Mouse (Mus musculus): ENCODE results near the gene Inhbe. TPM values are rescaled to one million over a fixed set of nuclear protein-coding genes. Genes with fewer than 3 reads are reported as not detected.
"Not testable (repeated sequence)": the region's sequence is repeated elsewhere in the genome, so short reads cannot be mapped to it uniquely, and the experiment has no call there.

Inhbe gene
- total RNA-seq, 2 experiments from 2014 or later = not detected

DNA sequence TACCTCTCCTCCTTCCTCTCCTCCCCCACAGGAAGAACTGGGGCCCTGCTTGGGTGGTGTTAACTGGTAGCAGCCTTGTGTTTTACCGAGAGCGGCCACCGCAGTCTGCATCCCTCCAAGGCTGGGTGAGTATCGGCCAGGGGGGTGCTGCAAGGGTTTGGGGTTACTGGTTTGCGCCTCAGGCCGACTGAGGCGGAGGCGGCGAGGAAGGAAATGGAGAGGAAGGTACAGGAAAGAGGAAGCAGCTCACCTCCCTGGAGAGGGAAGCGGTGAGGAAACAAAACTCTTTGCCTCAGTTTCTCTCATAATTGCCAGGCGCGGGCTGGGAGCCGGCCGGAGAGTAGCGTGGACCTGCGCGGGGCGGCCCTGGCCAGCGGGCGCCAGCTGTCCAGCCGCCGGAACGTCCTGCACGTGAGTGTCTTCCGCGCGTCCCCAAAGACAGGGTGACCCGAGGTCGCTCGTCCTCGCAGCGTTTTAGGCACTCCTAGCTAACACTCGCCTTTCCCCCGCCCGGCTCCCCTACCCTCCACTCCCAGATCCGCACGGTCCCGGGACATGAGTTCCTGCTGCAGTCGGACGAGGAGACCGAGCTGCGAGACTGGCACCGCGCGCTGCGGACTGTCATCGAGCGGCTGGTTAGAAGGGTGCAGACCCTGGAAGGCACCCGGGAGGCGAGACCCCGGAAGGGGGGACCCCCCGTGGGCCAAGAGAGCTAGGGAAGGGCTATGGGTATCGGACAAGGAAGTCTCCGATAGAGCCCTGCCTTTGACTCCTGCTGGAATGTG is 28.0 kb downstream of the Inhbe start:
- intact Hi-C loops (cut with DNase I) = no loop called here
- no peak for DNase-seq

GRCm38 (mm10) chr10:127325454-127326016 is 28.7 kb downstream of the Inhbe start:
- no peak for DNase-seq
- intact Hi-C loops (cut with DNase I) = no loop called here

GRCm38 (mm10) chr10:127324495-127324894 is 29.7 kb downstream of the Inhbe start:
- intact Hi-C loops (cut with DNase I) = loop anchor here (5.0 kb wide), 1 partner anchor 67 kb away; no protein-coding TSS in a partner anchor
- DNase-seq = no peak

DNA sequence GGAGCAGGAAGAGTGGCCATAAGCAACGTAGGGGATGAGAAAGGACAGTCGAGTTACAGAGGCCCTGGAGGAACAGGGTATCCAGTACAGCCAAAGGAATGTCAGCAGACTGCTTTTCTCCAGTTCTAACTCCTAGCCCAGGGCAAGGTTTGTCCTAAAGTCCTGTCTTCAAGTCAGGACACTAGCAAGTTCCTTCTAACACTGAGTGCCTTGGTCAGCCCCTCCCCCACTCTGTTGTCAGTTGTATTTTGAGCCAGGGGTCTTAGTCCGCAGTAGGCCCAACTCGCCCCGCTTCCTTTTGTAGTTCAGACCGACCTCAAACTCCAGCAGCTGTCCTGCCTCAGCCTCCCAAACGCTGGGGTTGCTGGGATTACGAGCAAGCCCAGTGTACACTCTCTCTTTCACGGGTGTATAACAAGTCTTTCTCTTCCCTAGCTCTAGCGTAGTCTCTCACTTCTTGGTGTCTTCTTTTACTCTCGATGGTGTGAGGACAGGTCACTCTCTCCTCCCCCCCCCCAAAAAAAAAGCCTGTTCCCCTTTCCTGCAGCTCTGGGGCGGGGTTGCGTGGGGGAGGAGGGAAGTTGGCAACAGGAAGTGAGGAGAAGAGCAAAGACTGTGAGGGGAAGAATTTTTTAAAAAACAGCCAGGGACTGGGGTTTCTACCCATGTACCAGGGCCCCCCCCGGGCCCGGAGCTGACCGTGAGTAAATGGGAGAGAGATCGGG is 30.9 kb downstream of the Inhbe start:
- intact Hi-C loops (cut with DNase I) = loop anchor here (5.0 kb wide), 1 partner anchor 66 kb away; no protein-coding TSS in a partner anchor

GRCm38 (mm10) chr10:127322669-127323068 is 31.5 kb downstream of the Inhbe start:
- intact Hi-C loops (cut with DNase I) = loop anchor here (5.0 kb wide), 1 partner anchor 65 kb away; no protein-coding TSS in a partner anchor
- no peak for DNase-seq

More for the DNA sequence above, 30.9 kb downstream of the Inhbe start:
- no peak for DNase-seq

DNA sequence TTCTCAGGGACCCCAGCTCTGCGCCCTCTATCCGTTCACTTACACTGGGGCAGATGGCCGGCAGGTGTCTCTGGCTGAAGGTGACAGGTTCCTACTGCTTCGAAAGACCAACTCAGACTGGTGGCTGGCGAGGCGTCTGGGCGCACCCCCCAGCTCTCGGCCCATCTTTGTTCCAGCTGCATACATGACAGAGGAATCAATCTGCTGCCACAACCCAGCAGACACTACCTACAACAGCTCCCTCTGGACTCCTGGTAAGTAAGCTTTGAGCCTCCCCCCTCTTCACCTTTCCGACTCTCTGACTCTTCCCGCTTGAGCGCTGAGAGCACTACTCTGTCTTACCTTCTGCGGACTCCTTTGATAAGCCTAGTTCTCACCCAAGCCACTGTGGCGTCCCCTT is 32.0 kb downstream of the Inhbe start:
- DNase-seq = no peak
- intact Hi-C loops (cut with DNase I) = loop anchor here (5.0 kb wide), 1 partner anchor 65 kb away; no protein-coding TSS in a partner anchor

- no peak for DNase-seq
- intact Hi-C loops (cut with DNase I) = loop anchor here (5.0 kb wide), 1 partner anchor 64 kb away; no protein-coding TSS in a partner anchor
Measured at GRCm38 (mm10) chr10:127321621-127322020, 32.6 kb downstream of the Inhbe start, which contains the start of gene Arhgap9. Gene Arhgap9 (plus strand): TSS chr10:127321964.

- no peak for DNase-seq
- intact Hi-C loops (cut with DNase I) = loop anchor here (5.0 kb wide), 1 partner anchor 63 kb away; no protein-coding TSS in a partner anchor
Measured at GRCm38 (mm10) chr10:127319969-127320368, 34.2 kb downstream of the Inhbe start.

GRCm38 (mm10) chr10:127318009-127318408 is 36.2 kb downstream of the Inhbe start:
- intact Hi-C loops (cut with DNase I) = no loop called here
- DNase-seq = no peak

- intact Hi-C loops (cut with DNase I) = no loop called here
- no peak for DNase-seq
Measured at GRCm38 (mm10) chr10:127317277-127317676, 36.9 kb downstream of the Inhbe start.

GRCm38 (mm10) chr10:127314950-127315349 is 39.3 kb downstream of the Inhbe start:
- DNase-seq; intact Hi-C loops (cut with DNase I): not testable (repeated sequence)

DNA sequence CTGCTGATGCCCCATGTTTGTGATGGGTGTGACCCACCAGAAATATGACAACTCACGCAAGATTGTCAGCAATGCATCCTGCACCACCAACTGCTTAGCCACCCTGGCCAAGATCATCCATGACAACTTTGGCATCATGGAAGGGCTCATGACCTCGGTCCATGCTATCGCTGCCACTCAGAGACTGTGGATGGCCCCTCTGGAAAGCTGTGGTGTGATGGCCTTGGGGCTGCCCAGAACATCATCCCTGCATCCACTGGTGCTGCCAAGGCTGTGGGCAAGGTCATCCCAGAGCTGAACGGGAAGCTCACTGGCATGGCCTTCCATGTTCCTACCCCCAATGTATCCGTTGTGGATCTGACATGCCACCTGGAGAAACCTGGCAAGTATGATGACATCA is 40.7 kb downstream of the Inhbe start:
- intact Hi-C loops (cut with DNase I); DNase-seq: not testable (repeated sequence)

DNA sequence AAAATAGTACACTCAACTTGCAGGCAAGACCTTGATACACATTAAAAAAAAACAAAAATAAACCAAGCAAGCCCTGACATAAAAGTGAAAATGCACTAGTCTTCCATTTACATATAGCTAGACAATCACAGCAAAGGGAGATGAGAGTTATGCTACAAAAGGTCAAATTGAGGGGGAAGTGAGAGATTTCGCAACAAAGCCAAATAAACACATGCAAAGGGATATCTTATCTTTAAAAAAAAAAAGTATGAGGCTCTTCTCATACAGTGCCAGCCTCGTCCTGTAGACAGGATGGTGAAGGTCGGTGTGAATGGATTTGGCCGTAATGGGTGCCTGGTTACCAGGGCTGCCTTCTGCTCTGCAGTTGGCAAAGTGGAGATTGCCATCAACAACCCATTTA is 41.4 kb downstream of the Inhbe start:
- intact Hi-C loops (cut with DNase I) = no loop called here
- no peak for DNase-seq

DNA sequence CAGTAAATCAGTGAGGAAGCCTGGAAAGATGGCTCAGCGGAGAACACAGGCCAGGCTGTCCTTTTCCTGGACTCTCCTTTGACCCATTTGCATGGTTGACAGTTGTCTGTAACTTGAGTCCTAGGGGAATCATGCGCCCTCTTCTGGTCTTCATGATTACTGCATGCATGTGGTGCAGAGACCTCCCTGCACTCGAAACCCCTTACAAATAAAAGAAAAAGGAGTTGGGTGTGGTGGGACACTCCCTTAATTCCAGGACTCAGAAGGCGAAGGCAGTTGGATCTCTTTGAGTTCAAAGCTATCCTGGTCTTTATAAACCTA is 41.9 kb downstream of the Inhbe start:
- DNase-seq = peak; percentile 62 to 73
- intact Hi-C loops (cut with DNase I) = no loop called here

GRCm38 (mm10) chr10:127311476-127312355 is 42.5 kb downstream of the Inhbe start, which contains the start of gene Mars:
Gene Mars (minus strand): TSS chr10:127311786.
- DNase-seq = peak; percentile 88 to 90
- intact Hi-C loops (cut with DNase I) = no loop called here

DNA sequence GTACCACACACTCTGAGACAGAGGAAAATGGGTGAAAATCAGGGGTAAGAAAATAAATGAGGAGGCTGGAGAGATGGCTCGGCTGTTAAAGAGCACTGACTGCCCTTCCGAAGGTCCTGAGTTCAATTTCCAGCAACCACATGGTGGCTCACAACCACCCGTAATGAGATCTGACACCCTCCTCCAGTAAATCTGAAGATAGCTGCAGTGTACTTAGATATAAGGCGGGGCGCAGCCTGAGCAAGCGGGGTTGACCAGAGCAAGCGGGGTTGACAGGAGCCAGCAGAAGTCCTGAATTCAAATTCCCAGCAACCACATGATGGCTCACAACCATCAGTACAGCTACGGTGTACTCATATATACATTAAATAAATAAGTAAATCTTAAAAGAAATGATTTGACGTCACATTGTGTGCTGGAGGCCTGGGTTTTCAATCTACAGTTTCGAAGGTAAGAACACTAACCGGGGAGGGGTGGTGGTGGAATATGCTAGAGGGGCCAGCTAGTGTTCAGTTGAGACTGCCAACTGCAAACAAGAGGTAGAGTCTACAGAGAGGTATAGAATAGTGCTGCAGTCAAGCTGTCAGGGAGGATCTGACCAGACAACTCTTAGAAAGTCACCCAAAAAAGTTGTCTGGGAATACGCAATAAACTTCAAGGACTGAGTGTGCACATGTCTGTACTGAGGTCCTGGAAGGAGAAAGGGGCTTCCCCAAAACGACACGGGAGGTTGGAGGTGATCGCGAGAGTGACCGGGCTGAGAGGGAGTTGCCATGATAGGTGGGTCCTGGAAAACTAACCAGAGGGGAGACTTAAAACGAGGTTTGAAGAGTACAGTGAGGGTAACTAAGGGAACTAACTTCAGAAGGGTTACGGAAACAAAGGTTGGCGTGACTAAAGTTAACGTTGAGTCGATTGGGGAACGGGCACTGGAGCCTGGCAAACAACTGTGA is 43.4 kb downstream of the Inhbe start:
- intact Hi-C loops (cut with DNase I) = no loop called here
- no peak for DNase-seq

GRCm38 (mm10) chr10:127309167-127309566 is 45.0 kb downstream of the Inhbe start:
- intact Hi-C loops (cut with DNase I) = loop anchor here (2.0 kb wide), 1 partner anchor 16 kb away; no protein-coding TSS in a partner anchor

DNA sequence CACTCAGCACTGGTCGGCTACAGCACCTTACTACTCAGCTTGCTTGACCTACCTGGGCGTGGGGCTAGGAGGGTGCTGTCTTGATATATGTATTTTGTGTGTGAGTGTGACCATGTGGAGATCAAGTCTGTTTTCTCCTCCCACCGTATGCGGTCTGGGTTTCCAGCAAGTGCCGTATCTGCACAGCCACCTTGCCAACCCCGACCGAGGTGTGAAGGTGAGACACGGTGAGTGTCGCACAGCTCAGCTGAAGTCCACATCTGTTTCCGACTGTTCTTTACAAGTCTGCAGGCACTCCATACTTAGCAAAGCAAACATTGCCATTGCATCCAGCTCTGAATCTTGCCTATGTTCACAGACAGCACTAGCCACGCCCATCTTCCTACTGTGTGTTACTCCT is 51.1 kb downstream of the Inhbe start:
- no peak for DNase-seq
- intact Hi-C loops (cut with DNase I) = no loop called here

More at GRCm38 (mm10) chr10:127309167-127309566, 45.0 kb downstream of the Inhbe start:
- not testable (repeated sequence) for DNase-seq

DNA sequence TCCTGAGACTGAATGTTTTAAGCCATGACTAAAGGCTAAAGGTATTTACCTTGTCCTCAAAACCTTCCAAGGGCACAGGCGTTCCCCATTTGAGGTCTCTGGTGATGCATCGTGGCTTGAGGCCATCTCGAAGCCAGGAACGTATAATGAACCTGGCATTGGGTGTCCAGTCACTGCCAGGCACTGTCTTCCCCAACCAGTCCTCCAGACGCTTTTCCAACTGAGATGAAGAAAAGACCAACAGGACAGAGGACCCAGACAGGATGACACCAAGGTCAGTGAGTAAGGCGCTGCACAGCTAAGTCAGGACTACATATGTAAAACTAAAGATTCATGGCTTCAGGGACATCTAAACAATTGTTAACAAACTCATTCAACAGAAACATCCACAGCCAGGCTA is 53.9 kb downstream of the Inhbe start:
- DNase-seq = no peak
- intact Hi-C loops (cut with DNase I) = no loop called here
